Mouse (Mus musculus) CD4-positive, CD25-positive, alpha-beta regulatory T cell, adult 4 months (primary cell): ENCODE measurements around the gene Spag17. TPM values are rescaled to one million over a fixed set of nuclear protein-coding genes. Genes with fewer than 3 reads are reported as not detected.
A peak's percentile ranks its signal among the peaks of the same experiment; 100 is the strongest.

Experiments used
- ATAC-seq: one replicate; pipeline ENCODE4 v1.8.0; 2017
- polyA plus RNA-seq, 2 experiments: library from polyadenylated mRNA; unstranded; fragments of 100-300 nt; shearing (Covaris generic); gene quantifications; one replicate each; pipeline ENCODE4 v1.2.1; 2017

The Spag17 gene
- polyA plus RNA-seq, 2 experiments from 2014 or later = not detected

DNA sequence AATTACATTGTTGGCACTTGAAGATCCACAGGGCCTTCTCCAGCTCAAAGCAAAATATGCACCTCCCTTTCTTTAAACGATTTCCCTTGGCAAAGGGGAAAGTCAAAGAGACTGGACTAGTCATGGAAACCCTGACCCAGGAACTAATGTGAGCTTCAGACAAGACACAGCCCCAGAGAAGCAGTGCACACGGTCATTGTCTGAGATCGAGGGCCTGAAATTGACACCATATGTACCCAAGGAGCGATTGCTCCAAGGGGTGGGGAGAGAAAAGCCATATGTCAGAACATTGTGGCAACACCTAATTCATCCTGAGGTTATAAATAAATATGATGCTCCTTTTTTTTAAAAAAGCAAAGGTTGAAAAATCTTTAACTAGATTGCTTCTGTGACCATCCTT, 80.7 kb downstream of the Spag17 start:
- ATAC-seq = no peak

DNA sequence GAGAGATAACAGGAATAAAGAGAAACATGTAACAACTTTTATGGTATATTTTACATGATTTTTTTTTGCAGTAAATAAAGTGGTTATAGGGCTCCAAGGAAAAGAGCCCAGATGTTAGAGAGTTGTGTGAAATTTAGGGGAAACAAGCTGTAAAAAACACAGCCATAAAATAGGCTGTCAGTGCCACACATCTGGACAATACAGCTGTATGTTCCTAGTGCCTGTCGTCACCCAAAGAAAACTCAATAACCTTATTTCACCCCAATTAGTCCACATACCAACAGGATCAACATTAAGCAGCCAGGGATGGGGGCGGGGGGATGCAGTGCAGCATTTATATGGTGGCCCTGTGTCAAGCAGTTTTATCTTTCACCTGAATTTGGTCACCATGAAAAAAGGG, 81.1 kb downstream of the Spag17 start:
- ATAC-seq = no peak

DNA sequence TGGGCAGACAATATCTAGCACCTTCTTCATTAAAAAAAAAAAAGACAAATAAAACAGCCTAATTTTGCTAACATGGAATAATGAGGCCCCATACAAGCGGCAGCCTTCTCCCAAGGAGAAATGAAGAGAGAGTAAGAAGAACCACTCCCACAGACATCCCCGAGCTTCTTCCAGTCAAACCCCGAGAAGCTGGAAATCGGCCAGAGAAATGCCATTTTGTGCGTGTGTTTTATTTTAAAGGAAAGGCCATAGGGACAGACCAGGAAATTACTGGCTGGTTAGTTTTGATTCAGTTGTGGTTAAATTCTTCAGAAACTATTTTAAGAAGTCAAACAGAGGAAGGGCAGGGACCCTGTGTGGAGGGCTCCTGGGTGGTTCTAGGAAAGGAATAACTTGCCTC, 85.6 kb downstream of the Spag17 start:
- ATAC-seq = no peak

DNA sequence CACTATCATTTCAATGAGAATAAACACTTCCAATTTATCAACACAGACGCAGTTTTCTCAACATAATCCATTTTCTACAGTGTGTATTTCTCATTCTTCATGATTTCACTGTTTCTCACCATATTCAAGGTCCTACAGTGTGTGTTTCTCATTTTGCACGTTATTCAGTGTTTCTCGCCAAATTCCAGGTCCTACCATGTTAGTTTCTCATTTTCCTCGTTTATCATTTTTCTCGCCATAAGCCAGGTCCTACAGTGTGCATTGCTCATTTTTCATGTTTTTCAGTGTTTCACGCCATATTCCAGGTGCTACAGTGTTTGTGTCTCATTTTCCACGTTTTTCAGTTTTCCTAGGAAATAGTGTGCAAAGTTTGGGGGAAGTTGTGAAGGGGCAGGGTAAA, 95.8 kb downstream of the Spag17 start:
- ATAC-seq = no peak

DNA sequence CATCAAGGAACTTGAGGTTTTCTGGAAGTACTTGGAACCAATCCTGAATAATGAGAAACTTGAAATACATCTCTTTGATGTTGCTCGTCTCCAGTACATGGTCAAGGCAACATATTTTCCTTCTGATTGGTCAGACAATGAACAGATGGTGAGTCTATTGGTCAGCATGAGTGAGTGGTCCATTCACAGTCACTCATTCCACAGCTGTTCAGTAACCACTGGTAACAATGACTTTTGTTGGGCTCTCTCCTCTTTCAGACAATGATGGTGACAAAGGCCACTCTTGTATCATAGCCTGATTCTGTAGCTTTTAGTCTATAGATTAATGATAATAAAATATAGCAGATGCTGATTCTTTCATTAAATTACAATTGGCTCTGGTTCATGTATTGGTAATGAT, 119.5 kb downstream of the Spag17 start:
- ATAC-seq = no peak

DNA sequence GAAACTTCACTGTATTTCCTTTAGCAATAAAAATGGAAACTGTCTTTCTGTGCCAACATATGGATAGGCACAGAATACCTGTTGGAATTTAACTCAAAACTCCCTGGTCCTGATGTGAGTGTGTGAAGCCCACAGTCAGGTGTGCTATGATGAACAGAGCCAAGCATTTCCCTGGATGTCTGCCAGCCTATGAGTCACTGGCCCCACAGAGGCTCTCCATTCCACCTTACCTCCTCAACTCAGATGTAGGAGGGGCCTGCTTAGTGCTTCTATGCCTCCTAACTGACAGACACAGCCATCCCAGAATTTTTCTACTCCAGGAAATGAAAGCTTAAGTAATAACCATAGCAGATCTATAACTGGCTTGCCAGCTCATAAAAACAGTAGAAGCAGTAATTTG, 124.6 kb downstream of the Spag17 start:
- ATAC-seq = no peak

DNA sequence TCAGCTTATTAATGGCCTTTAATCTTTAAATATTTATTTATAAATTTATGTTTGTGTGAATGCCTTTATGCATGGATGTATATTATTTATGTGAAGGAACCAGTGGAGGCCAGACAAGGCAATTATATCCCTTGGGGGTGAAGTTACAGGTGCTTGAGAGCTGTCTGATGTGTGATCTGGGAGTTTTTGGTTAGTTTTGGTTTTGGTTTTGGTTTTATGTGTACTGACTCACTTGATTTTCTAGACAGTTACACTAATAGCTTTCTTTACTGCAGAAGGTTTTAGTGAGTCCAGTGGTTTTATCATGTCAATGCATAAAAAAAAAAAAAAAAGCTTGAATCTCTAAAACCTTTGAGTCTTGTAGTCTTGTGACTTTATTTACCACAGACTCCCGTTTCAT, 128.9 kb downstream of the Spag17 start:
- ATAC-seq = no peak

DNA sequence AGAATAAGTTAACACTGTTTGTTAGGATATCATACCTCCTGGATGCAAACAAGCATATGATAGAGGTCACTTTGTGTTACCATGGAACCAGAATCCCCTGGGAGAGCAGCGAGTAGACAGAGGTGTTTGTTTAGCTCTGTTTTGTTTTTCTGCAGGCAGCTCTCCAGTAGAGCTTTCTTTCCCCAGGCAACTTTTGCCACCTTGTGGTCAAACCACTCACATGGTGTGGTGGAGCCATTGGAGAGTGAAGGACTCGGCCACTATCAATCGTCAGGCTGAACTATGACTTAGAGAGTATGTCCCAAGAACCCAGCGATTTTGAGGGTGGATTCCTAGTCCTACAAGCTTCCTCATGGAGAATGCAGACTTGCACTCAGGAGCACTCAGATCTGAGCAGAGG, 146.1 kb downstream of the Spag17 start:
- ATAC-seq = no peak

DNA sequence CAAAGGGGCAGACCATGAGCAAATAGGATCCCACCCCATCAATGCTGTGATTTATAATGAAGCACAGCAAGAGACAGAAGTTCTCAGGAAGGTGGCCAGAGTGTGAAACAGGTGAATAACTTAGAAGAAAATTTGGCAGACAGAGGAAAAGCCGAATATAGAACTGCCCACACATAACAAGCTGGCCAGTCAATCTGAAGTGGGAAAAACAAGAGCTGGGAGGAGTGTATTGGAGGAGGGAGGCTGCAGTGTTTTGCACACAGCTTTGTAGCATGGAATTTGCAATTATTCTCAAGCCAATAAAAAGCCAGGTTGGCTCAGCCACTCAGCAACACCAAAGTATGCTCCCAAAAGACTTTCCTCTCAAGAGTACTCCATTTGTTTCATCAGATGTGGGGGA, 147.8 kb downstream of the Spag17 start:
- ATAC-seq = no peak

DNA sequence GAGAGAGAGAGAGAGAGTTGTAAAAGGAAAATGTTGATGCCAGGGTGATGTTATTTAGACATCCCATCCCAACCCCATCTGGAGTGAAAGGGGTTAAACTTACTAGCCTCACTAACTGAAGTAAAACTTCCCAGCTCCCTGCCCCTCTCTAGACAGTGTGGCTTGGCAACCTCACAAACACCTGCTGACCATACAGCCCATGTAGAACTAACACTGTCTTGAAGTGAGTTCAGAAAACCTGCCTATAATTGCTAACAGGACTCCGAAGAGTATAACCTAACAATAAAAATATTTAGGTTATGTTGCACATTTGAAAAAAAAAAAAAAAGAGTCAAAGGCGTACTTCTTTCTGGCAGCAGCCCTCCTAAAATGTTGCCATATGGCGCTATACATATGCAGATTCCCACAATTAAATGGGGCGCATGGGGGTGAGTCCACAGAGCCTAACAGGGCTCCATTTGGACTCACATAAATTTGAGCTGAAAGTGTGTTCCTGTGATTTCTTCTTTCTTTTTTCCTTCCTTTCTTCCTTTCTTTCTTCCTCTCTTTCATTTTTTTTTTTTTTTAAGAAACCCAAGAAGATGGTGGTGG, 149.3 kb downstream of the Spag17 start:
- no peak for ATAC-seq

DNA sequence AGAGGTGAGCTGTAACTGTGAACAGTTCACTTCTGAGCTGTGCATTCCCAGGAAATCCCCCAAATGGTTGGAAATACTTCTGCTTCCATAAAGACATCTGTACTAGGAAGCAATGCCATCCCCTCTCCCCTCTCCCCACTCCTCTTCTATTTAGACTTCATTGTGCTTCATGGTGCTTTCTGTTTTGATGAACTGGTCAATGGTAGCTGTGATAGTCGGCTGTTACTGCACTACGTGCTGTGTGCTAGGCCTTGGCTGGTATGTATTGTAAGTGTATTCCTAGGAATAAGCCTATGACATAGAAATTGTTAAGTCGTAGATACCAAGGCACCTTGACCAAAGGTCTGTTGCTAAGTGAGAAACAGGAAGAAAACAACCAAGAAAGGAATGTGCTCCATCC, 149.9 kb downstream of the Spag17 start:
- ATAC-seq = no peak

DNA sequence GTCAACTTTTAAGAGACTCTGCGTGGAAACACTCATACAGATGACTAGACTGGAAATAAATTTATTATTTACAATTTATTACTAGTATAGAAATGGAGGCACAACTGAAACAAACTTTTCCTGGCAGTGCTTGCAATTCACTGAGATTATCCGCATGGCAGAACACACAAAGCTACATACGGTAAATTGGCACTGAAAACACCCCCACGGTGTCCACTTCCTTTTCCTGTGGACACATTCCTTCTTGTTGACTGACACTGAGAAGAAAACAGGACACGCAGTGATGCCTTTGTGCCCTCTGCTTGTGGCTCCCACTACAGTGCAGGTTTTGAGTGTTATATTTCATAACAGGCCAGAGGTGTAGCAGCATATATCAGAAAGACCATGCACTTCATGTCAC, 151.6 kb downstream of the Spag17 start:
- ATAC-seq = no peak

DNA sequence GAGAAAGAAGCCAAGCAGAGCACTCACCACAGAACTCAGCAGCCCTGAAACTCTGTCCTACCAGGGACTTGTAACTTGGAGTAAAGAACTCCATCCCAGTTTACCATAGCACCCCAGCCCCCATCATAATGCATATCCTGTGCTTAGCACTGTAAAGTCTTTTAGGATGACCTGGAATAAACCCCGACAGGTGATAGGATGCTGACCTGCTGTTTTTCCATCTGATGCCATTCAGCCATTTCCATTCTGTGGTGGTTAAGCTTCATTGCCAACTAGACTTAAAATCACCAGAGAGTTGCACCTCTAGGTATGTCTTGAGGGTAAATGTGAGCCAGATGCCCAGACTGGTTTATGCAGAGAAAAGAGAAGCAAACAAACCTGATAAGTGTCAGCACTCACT, 189.2 kb downstream of the Spag17 start:
- ATAC-seq = no peak

DNA sequence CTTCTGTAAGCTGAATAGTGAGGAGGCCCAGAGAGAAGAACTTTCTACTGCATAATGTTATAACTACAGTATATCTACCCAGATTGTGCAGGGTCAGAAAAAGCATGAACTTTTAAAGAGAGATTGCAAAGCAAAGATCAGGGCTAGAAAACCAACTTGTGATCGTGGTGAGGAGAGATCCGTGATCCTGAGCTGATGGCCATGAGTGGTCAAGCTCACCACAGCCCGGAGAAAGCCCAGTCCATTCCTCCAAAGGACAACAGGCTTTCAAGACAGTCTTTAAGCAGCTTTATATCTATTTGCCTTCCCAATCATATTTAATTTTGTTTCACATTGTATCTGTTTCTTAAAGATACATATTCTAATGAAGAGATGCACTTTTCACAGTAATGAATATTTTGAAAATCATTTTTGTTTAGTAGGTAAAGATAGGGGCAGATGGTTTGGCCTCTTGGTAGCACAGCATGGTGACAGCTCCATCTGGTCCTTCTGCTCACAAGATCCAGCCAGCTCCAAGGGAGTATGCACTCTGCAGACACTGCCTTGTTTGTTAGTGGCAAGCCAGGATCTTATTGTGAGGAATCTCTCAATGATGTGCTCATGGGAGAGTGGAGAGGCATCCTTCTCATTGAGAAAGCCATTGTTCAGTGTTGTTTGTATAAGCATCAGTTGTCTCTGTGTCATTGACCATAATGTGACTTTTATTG, 217.3 kb downstream of the Spag17 start:
- ATAC-seq = no peak

DNA sequence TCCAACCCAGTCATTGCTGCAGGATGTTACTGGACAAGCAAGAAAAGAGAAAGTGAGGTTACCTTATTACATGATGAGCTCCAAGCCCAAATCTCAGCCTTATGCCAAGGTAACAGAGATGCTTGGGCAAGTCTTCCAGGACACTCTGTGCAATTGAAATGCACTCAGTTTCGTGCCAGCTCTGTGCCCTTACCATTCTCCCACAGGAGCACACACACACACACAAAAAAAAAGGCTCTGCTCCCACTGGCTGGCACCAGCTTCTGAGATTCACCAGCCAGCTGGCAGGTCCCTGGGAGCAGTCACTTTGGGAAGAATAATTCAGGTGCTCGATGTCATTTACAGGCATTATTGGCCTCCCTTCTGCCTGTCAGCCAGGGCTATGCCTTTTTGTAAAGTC, 221.5 kb downstream of the Spag17 start:
- ATAC-seq = no peak

DNA sequence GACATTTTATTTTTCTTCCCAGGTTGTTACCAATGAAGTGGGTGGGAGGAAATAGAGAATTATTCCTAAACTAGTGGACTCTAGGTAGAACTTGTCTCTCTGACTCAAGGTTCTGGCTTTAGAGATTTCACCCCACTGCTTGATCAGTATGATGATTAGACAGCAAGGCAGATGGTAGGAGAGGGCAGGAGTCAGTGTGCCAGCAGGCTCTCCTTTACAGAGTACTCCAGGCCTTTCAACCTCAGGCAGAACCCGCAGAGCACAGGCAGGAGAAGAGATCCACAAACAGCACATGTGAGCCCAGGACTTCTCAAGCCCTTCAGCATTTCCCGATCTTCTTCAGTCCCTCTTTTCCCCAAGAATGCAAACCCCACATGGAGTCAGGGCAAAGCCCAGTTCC, 233.5 kb downstream of the Spag17 start:
- ATAC-seq = no peak

DNA sequence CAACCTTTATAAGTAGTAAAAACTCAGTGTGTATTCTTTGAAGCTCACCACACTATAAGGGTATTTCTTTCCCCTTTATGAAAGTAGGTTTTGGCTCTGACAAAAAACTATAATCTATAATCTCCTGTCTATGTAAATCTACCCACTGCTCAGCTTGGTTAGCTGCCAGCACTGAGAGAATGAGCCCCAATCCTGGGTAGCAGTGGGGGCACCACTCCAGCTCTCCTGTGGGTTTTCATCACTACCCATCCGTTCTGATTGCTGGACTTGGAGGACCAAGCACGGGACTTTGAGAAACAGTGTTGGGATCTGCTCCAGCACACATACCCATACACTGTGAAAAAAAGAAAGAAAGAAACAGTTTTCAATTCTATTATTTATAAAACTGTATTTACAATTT, 236.8 kb downstream of the Spag17 start:
- ATAC-seq = no peak

DNA sequence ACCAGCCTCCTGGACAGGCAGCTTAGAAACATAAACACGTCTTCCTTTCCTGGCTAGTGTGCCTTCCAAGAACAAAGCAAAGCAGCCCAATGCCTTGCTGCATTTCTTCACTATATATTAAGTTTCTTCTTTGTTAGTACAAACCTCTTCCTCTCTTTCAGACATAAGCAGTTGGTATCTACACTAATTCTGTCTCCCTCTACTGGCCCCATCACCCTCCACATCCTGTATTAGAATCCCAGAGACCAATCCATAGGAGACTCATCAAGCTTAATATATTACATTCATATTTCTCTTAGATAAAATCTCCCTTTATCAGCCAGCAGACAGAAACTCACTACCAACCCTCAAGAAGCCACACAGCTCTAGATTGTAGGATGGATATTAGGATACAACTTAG, 237.2 kb downstream of the Spag17 start:
- no peak for ATAC-seq

DNA sequence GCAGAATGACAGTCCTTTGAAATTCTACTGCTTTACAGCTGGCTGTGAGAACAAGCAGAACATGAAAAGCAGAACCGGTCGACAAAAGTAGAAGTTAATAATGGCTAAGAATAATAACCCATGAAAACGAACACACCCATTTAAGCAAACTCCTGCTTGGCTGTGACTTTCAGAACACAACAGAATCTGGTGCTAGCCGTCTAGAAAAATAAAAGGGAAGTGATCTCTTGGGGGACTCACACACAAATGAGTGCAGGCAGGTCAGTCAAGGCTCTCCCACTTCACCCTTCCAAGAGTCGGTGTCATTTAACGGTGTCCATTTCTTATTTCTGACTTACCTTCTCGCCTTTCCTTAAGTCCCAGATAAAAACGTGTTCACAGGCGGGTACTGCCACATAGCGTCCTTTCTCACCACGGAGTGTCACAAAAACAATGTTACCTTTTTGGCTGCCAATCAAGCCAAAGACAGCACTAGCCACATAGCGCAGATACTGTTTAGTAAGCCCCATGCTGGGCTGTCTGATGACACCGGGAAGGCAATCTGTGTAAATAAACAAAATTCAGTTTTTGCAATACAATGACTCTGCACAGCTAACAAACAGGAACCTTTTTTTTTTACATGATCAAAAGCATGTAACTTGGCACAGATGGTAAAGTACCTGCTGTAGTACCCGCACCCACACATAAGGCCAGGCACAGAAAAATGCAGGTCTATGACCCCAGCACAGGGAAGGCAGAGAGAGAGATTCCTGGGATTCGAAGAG, 275.7 kb downstream of the Spag17 start:
- no peak for ATAC-seq

DNA sequence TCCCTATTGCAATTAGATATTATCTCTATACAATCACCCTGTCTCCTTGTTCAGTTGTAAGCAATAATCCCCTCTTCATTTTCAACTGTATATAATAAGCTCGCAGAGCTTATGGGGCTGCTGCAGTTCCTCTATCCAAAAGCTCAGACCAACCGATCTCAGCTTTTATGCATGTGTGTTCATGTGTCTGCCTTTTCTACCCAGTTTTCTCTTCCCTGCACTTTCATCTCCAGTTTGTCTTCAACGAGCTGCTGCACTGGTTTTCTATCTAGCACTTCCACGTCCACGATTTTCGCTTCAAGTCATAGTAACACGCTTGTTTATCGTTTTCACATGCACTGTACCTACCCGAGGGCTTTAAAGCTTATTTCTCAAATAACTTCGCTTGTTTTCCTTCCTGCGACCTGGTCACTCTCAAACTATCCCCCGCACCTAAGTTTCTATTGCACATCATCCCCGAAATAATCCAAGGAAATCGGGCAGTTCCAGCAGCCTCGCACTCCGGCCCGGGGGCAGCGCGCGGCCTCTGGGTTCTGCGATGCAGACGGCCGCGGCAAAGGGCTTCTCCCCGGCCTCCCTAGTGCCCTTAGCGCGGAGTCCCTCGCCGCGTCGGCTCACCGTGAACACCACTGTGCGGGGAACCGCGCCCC, 276.6 kb downstream of the Spag17 start:
- no peak for ATAC-seq

DNA sequence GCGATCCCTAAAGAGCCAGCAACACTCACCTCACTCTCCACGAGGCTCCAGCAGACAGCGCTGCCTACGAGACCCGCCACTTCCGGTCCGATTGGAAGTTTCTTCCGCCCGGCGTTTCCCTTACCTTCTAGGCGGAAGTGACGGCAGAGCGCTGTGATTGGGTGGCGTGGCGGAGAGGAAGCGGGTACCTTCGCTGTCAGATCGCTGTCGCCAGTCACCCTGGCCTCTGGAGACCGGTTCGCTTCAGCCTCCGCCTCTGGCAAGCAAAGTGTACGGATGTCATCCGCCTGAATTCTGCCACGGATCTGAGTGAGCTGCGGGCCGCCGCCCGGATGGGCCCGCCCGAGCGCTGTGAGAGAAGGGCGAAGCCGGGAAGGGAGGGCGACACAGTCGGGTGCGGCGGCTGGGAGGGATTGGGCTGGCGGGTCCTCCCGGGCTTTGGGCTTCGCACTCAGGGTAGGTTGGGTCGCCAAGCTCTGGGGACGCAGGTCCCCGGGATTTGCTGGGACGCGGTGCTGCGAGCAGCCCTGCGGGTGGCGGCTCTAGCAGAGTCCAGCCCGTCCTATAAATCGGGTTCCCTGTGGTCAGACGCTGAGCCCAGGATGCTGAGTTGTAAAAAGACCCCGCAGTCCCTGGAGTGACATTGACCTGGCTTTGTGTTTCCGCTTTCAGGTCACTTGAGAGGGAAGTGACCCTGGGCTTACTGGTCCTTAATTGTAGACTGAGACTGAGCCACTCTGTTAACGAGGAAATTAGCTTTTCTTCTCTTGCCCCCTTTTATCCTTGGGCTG, 277.3 kb downstream of the Spag17 start, which contains the start of the genes Gdap2 and Wdr3:
TSS of gene Gdap2 (plus strand) at position 67 of the 791 bp plus-strand sequence.
TSS of gene Wdr3 (minus strand) at position 93 of the 791 bp plus-strand sequence.
- peak; percentile 98 for ATAC-seq

DNA sequence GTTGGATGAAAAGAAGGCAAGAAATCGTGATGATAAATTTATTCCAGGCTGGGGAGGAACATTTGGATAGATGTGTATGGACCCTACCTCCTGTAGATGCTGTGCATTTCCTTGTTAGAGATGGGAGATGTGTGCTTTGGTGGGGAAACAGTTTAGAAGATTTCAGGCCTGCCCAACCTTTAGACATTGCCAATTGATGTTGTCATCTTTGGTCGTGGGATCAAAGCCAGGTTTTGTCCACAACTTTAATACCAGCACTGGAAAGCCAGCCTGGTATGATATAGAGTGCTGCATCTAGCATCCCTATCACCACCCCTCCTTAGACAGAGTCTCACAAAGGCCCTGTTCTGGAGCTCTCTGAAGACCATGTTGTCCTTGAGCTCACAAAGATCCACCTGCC, 278.4 kb downstream of the Spag17 start:
- ATAC-seq = no peak

DNA sequence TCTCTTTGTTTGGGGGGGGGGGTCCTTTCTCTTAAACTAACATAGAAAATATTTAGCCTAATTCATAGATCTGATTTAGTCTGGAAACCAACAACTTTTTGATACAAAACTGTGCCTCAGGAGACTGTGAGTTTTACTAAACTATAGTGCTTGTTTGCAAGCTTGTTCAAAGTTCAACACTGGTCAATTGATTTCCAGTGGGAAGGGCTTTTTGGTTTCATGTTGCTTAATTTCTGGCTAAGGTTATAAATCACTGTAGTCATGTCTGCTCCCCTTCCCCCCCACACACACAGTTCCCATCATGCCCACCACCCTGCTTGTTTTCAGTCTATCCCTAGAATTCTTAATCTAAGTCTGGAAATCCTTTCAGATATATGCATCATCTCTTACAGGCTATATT, 279.8 kb downstream of the Spag17 start:
- no peak for ATAC-seq
